Mouse (Mus musculus): ENCODE measurements around the gene Asic2.

The Asic2 gene

DNA sequence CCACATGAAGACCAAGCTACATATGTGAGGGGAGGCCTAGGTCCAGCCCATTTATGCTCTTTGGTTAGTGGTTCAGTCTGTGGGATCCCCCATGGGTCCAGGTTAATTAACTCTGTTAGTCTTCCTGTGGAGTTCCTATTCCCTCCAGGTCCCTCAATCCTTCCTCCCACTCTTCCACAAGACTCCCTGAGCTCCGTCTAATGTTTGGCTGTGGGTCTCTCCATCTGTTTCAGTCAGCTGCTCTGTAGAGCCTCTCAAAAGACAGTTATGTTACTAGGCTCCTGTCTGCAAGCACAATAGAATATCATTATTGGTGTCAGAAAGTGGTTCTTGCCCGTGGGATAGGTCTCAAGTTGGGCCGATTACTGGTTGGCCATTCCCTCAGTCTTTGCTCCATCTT, 1072.4 kb downstream of the Asic2 start:
- in situ Hi-C loops (cut with MboI; ENCODE audit: unreplicated experiment in 2 of 2): no loop called here

DNA sequence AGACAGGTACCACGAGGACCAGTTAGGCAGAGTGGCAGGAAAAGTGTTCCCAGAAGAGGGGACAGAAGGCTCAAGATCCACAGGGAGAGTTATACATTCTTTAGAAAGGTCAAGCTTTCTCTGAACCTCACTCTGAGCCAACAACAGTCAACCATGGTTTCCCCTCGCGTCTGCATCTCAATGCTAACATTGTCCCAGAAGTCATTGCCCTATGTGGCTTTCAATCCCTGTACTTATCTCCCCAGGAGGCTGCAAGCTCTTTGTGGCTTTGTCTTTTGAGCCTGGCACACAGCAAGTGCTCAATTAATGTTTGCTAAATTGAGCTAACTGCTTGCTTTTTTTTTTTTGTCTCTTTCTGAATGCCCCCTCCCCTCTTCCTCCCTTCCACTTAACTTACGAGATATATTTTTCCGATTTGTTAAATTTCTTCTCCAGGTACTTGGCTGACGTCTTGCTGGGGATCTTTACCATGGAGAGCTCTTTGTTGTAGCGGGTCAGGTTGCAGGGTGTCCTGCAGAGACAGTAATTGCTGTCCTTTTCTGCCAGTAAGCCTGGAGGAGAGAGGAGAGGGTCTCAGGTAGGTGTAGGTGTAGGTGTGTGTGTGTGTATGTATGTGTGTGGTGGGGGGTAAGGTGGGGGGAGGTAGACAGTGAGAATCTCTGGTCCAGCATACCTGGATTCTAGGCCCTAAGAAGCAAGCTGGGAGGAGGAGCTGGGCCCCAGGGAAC, 1078.8 kb downstream of the Asic2 start:
- in situ Hi-C loops (cut with MboI; ENCODE audit: unreplicated experiment in 2 of 2): no loop called here

DNA sequence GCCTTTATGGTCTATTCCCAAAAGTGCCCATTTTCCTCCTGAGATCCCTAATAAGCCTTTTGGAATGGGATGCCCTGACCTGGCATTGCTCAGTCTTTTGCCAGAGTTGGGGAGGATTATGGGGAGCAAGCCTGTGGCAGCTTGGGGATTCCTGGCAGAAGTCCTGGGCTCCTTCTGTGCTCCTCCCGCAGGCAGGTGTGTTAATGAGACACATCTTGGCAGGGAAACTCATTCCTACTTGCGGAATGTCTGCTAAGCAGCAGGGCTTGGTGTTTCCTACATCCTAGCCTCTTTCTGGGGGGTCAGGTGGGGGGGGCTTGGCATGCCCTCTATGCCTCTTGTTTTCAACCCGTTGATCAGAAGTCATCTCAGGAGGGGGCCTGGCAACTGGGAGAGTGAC, 1081.2 kb downstream of the Asic2 start:
- in situ Hi-C loops (cut with MboI; ENCODE audit: unreplicated experiment in 2 of 2): no loop called here

DNA sequence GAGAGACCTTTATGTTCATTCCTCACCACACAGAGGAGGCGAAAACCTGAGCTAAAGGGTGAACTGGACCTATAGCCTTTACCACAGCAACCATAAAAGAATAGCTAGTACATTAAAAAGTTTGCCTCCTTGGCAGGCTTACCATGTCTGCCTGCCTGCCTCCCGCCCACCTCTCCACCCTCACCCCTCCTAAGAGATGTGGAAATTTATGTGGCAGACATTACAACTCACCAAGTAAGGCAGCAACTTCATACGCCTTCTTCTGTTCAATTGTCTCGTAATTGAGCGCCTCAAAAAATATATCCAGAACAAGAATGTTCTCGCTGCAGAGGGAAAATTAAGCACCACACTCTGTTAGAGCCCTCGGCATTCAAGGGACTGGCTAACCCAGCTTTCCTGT, 1081.9 kb downstream of the Asic2 start:
- in situ Hi-C loops (cut with MboI; ENCODE audit: unreplicated experiment in 2 of 2): no loop called here

DNA sequence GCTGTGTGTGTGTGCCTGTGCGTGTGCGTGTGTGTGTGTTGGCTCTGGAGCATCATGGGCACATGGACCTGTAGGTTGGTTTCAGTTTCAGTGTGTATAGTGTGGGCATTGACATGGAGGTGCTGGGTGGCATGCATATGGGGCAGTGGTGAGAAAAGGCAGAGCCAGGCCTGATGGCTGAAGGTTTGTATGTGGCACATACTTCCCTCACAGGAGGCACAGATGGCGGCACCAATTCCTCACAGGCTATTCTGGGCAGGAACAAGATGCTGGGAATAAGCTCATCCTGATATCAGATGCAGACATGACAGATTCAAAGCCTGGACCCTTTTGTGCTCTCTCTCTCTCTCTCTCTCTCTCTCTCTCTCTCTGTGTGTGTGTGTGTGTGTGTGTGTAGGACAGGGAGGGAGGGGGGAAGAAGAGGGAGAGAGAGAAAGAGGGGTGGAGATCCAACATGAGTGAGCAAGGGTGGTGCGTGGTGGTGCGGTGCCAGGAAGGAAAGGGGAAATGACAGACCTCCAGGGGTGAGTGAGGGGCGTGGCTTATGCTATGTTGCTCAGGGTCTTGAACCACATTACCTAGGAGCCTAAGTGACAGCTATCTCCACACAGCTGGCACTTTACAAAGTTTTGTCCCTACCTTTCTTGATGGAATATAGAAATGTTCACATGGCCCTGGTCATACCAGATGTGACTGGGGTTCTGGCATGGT, 1083.6 kb downstream of the Asic2 start:
- in situ Hi-C loops (cut with MboI; ENCODE audit: unreplicated experiment in 2 of 2): no loop called here

DNA sequence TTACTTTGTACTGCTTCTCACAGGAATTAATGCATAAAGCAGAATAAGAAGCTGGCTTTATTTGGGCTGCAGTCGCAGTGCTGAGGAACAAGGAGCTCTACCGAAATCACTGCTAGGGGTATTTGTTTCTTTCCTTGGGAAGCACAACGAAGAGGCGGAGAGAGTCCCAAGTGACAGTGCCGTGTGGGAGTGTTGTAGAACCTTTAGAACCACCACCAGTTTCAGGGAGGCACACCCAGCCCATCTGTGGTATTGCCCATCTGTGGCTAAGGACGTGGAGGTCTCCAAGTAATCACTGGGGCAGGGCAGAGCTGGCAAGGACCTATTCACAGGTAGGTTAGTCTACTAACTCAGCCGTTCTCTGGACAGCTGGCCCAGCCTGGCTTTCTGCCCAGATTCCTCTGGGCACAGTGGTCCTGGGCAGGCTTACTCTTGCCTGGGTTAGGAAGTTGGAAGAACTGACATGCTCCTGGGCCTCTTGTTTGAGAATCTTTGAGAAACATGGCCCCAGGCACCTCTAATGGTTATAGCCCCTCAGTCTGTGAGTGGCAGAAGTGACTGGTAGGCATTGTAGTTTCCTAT, 1085.9 kb downstream of the Asic2 start:
- in situ Hi-C loops (cut with MboI; ENCODE audit: unreplicated experiment in 2 of 2): no loop called here

DNA sequence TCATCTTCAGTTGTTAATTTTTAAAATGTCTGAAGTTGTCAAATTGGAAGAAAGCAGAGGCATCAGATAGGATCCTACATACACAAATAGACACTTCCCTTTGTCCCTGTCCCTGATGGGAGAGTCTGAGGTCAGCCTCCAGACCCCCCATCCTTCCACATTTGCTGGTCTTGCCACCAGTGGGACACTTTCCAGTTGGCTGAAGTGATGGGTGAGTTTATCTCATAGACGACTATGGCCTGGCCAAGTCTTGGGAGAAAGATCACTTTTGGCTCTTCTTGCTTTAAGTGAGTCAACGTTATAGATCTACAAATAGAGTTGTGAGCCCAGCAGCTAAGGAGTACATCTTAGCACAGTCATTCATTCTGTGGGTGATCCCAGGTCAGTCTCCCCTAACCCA, 1090.2 kb downstream of the Asic2 start:
- in situ Hi-C loops (cut with MboI; ENCODE audit: unreplicated experiment in 2 of 2): no loop called here

DNA sequence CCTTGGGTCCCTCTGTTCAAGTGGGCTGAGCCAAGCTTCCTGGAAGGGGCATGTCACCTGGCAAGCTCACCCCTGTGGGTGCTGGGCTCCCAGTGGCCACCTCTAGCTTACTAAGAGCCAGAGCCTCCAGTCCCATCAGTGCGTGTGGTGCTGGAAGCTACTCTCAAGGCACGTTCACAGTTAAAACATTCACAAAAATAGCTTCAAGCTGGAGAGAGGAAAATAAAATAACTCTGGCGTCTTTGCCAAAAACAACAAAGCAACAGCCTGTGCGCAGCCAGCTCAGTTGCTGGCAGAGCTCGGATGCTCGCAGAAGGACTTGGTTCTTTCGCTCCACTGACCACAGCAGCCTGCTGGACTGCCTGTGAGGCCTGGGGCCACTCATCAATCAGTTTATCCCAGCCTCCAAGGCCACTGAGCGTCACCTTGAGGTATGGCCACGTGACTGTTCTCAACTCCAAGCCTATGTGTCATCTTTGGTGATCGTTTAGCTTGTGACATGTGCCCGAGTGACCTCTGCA, 1091.1 kb downstream of the Asic2 start:
- in situ Hi-C loops (cut with MboI; ENCODE audit: unreplicated experiment in 2 of 2): no loop called here

DNA sequence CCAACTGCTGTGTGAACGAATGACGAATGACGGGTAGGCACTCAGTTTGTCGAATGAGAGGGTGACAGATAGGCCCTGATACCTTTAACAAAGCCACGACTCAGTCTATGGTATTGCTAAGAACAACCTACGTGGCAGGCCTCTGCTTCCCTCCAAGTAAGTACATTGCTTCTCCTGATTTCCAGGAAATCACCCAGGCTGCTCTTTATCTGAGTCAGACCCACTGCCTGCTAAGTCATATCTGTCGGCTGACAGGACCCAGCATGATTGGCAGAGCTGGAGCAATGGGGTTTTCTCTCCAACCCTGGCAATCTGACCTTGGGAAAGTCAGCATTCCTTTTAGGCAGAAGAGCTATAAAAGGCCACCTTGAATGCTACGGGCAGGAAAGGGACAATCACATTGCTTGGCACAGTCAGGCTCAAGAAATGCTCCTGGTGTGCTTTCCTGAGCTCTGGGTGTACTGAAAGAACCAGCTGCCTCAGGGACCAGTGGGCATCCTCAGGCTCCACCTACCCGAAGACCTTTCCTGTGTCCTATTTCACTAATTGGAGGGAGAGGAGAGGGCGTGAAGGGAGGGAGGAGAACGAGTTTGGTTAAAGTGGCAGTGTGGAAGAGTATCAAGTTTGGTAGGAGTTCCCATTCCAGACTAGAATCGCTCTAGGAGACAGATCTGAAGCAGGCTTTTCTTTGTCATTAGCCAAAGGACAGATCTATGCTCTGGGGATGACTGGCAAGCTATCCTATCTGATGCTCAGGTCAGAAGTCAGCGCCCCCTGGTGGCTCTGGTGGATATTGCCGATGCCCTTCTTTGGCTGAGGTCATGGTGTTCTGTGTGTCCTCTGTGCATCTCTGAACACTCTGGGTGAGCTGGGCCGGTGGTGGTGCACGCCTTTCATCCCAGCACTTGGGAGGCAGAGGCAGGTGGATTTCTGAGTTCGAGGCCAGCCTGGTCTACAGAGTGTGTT, 1095.5 kb downstream of the Asic2 start:
- in situ Hi-C loops (cut with MboI; ENCODE audit: unreplicated experiment in 2 of 2): no loop called here

DNA sequence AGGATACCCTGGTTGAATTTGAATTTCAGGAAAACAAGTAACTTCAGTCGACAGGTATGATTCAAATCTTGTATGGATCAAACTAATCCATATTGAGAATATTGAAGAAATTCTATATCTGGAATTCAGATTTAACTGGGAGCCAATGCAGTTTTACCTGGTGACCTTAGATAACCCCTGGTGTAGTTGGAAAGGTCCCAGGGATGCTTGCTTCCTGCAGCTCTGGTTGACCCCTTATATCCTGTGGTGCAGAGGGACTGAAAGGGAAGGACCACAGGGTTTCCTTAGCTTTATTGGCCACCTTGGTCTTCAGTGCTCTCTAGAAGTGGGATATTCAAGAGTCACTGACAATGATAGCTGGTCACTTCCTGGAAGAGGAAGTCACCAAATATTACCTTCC, 1100.2 kb downstream of the Asic2 start:
- in situ Hi-C loops (cut with MboI; ENCODE audit: unreplicated experiment in 2 of 2): no loop called here

DNA sequence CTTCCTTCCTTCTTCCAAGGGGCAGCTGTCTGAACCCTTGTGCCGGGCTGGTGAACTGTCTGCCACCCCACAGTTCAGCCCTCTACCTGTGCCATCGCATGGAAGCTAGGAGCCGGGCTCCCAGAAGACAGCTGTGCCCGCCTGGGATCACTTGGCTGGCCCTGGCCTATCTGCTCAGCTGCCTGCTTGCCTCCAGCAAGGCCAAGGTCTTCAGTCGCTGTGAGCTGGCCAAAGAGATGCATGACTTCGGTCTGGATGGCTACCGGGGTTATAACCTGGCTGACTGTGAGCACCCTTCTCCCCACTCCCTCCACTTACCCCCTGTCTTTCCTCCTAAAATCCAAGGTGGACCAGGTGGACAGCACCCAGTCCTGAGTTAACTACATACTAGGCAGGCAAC, 1105.3 kb downstream of the Asic2 start:
- in situ Hi-C loops (cut with MboI; ENCODE audit: unreplicated experiment in 2 of 2): no loop called here

DNA sequence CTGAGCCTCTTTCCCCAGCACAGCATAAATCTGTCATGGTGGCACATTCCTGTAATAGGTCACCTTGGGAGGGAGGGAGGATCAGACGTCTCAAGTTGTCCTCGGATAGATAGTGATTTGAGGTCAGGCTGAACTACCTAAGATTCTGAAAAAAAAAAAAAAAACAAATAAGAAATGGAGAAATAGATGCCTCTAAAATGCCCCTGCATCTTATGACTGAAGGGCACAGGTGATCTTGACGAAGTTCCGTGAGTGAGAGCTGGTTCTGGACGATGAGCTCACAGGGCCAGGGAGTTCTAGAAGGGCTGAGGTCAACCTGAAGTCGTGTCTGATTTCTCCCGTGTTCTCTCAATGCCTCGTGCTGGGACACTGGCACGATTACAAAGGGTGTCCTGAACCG, 1110.2 kb downstream of the Asic2 start, which contains the start of gene Spaca3:
Gene Spaca3, plus strand, starts transcription at position 301 of the 400 bp plus-strand sequence.
- in situ Hi-C loops (cut with MboI; ENCODE audit: unreplicated experiment in 2 of 2): no loop called here

DNA sequence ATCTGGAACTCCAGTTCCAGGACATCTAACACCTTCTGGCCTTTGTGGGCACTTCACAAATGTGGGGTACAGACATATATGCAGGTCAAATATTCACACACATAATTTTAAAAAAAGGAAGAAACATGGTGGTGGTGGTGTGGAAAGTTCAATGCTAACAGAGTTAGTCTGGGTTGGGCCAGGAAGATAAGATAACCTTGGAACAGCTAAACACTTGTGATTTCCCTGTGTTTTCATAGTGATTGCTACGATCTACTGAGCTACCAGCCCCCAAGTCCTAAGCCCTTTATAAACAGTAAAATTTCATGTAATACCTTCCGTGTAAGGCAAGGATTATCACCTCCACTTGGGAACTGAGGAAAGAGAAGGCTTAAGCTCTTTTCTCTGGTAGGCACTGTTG, 1111.4 kb downstream of the Asic2 start:
- in situ Hi-C loops (cut with MboI; ENCODE audit: unreplicated experiment in 2 of 2): no loop called here

DNA sequence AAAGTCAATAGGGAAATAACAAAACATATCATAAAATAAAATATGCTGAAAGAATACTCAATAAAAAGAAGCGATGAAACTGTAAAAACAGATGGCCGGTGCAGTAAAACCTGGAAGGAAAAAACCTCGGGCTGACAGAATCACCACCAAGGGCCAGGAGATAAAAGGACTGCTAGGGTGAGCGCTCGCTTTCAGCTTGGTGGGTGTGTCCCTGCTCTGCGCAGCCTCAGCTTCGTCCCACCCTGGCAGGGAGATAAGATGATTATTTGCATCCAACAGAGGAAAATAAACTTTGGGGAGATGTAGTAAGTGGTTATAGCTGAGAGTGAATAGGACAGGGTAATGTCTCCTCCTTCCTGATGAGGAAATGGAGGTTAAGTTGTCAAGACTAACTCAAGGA, 1113.3 kb downstream of the Asic2 start:
- in situ Hi-C loops (cut with MboI; ENCODE audit: unreplicated experiment in 2 of 2): no loop called here

DNA sequence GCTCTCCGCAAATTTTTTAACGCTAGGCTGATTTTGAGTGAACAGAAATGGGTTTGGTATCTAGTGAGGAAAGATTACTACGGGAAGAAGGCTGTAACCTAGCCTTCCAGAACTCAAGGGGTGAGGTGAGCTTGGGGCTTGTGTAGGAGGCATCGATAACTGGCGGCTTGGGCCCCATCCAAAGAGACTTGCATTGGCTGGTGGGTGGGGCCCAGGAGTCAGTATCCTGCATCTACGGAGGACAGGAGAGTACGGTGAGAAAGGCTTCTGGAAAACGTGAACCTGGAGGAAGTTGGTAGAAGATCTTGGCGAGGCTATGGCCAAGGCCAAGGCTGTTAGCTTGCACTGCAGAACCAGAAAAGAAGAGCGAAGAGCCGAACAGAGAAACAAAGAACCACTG, 1113.8 kb downstream of the Asic2 start:
- in situ Hi-C loops (cut with MboI; ENCODE audit: unreplicated experiment in 2 of 2): no loop called here

DNA sequence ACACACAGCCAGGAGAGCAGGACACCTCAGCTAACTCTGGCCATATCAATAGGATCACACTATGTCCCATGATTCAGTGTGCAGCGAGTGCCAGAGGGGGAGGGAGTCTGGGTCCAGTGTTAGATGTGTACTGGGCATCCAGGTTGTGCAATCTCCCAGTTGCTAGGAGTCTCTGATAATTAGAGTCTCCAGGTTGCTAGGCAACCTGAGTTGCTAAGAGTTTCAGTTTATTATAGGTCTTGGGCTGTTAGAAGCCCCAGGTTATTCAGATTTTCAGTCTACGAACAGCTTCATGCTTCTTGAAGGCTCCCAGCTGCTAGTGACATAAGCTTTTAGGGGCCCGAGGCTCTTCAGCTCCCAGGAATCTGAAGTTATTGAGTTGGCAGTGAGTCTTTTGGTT, 1115.2 kb downstream of the Asic2 start:
- in situ Hi-C loops (cut with MboI; ENCODE audit: unreplicated experiment in 2 of 2): no loop called here

DNA sequence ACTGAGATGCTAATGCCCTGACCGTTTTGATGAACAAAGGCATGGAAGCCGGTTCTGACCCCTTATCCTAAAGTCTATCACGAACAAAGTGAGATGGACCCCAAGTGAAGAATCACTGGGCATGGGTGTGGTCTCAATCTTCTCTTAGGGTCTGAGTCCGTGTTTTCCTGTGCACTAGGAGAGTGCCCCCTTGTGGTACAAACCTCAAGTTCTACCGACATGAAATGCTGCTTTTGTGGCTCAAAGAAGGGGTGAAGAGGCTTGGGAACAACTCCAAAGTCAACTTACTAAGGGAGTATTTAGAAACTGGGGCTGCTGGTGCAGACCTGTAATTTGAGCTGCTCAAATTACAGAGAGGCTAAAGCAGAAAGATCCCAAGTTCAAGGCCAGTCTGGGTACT, 1116.4 kb downstream of the Asic2 start:
- in situ Hi-C loops (cut with MboI; ENCODE audit: unreplicated experiment in 2 of 2): no loop called here

DNA sequence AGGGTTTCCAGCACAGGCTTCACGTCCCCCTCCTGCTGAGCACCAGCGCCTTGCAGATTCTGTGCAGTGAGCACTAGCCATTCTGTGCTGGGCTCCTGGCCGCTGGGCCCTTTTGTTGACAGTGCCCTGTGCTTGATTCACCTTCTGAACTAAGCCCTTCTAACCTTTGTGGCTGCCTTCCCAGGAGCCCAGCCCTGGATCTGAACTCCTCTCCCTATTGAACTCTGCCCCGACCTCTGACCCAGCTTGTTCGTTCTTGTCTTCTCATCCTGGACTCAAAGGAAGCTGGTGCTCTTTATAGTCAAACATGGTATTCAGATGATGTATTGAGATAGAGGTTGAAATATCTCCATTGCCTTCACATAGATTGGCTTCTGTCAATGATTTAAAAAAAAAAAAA, 1120.1 kb downstream of the Asic2 start:
- in situ Hi-C loops (cut with MboI; ENCODE audit: unreplicated experiment in 2 of 2): loop anchor here in 1 of 2 experiments (25.0 kb wide), 1 partner anchor 764 kb away; no protein-coding TSS in a partner anchor

DNA sequence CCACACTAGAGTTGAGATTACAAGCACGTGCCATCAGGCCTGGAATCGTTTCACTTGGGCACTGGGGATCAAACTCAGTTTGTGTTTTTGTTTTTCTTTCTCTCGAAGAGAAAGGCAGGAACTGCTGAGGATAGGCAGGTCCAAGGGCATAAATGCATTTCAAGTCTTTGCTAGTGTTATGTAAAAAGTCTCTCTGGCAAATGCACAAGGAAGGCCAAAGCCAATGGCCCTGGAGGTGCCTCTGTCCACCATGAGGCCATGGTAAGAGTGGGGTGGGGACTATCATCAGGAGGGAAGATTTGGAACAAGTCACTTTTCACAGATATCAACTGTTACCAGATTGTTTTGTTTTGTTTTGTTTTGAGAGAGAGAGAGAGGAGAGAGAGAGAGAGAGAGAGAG, 1122.1 kb downstream of the Asic2 start:
- in situ Hi-C loops (cut with MboI; ENCODE audit: unreplicated experiment in 2 of 2): loop anchor here in 1 of 2 experiments (25.0 kb wide), 1 partner anchor 766 kb away; no protein-coding TSS in a partner anchor

DNA sequence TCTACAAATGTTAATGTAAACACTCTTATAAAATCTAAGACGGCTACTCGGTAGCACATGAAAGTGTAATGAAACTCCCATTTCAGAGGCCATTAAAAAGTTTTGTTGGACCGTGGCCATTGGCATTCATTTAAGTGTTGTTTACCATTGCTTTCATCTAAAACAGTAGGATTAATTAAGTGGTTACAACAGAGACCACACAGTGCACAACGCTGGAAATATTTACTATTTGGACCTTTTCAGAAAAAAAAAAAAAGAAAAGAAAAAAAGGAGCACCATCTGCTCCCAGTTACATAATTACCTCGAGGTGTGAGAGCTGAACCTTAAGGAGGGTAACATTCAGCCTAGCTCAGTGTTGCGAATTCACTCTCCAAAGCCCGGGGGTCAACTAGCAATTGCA, 1122.8 kb downstream of the Asic2 start:
- in situ Hi-C loops (cut with MboI; ENCODE audit: unreplicated experiment in 2 of 2): loop anchor here in 1 of 2 experiments (25.0 kb wide), 1 partner anchor 767 kb away; no protein-coding TSS in a partner anchor

Data from v-Abl transformed pro-B cells (cell line).